Mouse (Mus musculus) myocyte (in vitro differentiated cells): ENCODE results near the gene G6pc3. TPM values are rescaled to one million over a fixed set of nuclear protein-coding genes. Genes with fewer than 3 reads are reported as not detected.

Source experiments
- H3K27me3 ChIP-seq: one replicate; pipeline ENCODE4 v1.6.1; 2011; ENCODE audit not compliant: control insufficient read depth, insufficient read depth, insufficient read length
- H3K36me3 ChIP-seq: one replicate; pipeline ENCODE4 v1.6.1; 2011; ENCODE audit not compliant: control insufficient read depth, insufficient read depth
- H3K4me2 ChIP-seq: one replicate; pipeline ENCODE4 v1.6.1; 2011; ENCODE audit warnings: low read depth, control low read depth
- H3K4me3 ChIP-seq: one replicate; pipeline ENCODE4 v1.5.1; 2011; ENCODE audit warnings: mild to moderate bottlenecking, control low read depth, moderate library complexity
- H3K79me2 ChIP-seq: one replicate; pipeline ENCODE4 v1.6.1; 2011; ENCODE audit not compliant: control insufficient read depth, insufficient read depth
- H3ac ChIP-seq: one replicate; pipeline ENCODE4 v1.6.1; 2011; ENCODE audit not compliant: control insufficient read depth, insufficient read length
- CEBPB ChIP-seq: IDR thresholded peaks from 2 replicates; pipeline ENCODE4 v1.6.1; 2011; ENCODE audit warnings: mild to moderate bottlenecking, moderate library complexity; ENCODE audit not compliant: poor library complexity, insufficient read depth, severe bottlenecking
- E2F4 ChIP-seq: IDR thresholded peaks from one replicate; pipeline ENCODE4 v1.6.1; 2011; ENCODE audit warnings: mild to moderate bottlenecking, control low read depth, moderate library complexity; ENCODE audit not compliant: insufficient read depth
- MAX ChIP-seq: IDR thresholded peaks from one replicate; pipeline ENCODE4 v1.6.1; 2011; ENCODE audit warnings: low read depth, mild to moderate bottlenecking, control low read depth
- MYOD1 ChIP-seq, 3 experiments: IDR thresholded peaks; one replicate each; pipeline ENCODE4 v1.6.1; 2011; ENCODE audit warnings: control low read depth in 2 of 3, low read depth in 2 of 3, mild to moderate bottlenecking in 2 of 3, moderate library complexity in 1 of 3; ENCODE audit not compliant: insufficient read length in 2 of 3, control insufficient read depth in 1 of 3
- MYOG ChIP-seq, 3 experiments: IDR thresholded peaks; one replicate each; pipeline ENCODE4 v1.6.1; 2011; ENCODE audit warnings: control low read depth in 2 of 3, low read depth in 2 of 3, mild to moderate bottlenecking in 2 of 3; ENCODE audit not compliant: insufficient read length in 2 of 3, control insufficient read depth in 1 of 3, insufficient read depth in 1 of 3
- POLR2A ChIP-seq: IDR thresholded peaks from one replicate; pipeline ENCODE4 v1.6.1; 2011; ENCODE audit warnings: low read depth, mild to moderate bottlenecking, control low read depth, moderate library complexity; ENCODE audit not compliant: insufficient read length
- POLR2AphosphoS2 ChIP-seq: IDR thresholded peaks from one replicate; pipeline ENCODE4 v1.6.1; 2011; ENCODE audit warnings: low read depth, control low read depth; ENCODE audit not compliant: insufficient read length
- REST ChIP-seq: IDR thresholded peaks from one replicate; pipeline ENCODE4 v1.6.1; 2011; ENCODE audit warnings: mild to moderate bottlenecking, control low read depth, moderate library complexity; ENCODE audit not compliant: insufficient read depth, insufficient read length
- SRF ChIP-seq: IDR thresholded peaks from one replicate; pipeline ENCODE4 v1.6.1; 2011; ENCODE audit warnings: low read depth; ENCODE audit not compliant: control insufficient read depth, insufficient read length
- TCF12 ChIP-seq: IDR thresholded peaks from one replicate; pipeline ENCODE4 v1.6.1; 2011; ENCODE audit warnings: mild to moderate bottlenecking, control low read depth; ENCODE audit not compliant: poor library complexity, insufficient read depth, severe bottlenecking
- TCF3 ChIP-seq: IDR thresholded peaks from one replicate; pipeline ENCODE4 v1.6.1; 2011; ENCODE audit warnings: low read depth, control low read depth; ENCODE audit not compliant: insufficient read length
- USF1 ChIP-seq: IDR thresholded peaks from one replicate; pipeline ENCODE4 v1.6.1; 2011; ENCODE audit warnings: low read depth, mild to moderate bottlenecking, control low read depth, moderate library complexity
- polyA plus RNA-seq: library from polyadenylated mRNA; unstranded; fragments of >200 nt; fragmentation: generic; extraction: Trizol; gene quantifications from one replicate; pipeline ENCODE4 v1.2.1, GENCODE M21; 2012; ENCODE audit warnings: missing spikeins

The G6pc3 gene
- polyA plus RNA-seq, 1 experiment, result 58.1 TPM

DNA sequence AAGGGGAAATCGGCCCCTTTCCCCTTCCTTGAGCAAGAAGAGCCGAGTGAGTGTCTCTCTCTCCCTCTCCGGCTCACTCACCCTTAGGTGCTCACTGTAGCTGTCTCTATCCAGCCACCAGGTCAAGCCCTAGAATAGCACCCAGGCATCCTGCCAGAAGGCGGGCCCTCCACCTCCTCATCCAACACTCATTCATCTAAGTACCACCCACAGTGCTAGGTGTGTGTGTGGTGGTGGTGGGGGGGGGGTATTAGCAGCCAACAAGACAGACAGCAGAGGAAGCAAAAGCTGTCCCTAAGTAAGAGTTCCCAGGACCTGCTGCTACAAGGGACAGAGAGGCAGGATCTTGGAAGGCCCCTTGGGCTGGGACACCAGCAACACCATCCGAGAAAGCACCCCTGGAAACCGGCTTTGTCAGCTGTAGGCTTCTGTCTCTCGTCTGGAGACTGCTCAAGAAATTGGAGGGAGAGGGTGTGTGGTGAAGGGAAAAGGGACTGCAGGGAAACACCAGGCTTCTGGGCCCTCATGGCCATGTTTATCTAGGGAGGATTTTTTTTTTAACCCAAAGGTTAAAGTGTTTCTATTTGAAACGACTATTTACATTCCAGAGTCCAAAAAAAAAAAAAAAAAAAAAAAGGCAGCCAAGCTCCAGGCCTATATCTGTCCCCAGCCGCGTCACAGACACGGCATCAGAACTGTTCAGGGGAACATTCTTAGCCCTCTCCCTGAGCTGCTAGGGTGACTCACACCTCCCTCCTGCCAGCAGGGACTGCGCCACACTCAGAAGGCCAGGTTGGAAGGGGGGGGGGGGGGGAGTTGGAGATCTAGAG, 26.9 kb downstream of the G6pc3 start:
- H3K4me3 ChIP-seq, result peak overlapping the region; percentile 29
- H3K4me2 ChIP-seq, result peak overlapping the region; percentile 97
- TF ChIP-seq MYOG (IDR thresholded peaks at IDR 0.05; ENCODE audit: control insufficient read depth in 1 of 3, insufficient read depth in 1 of 3, insufficient read length in 2 of 3, low read depth in 2 of 3) (no peak), TCF12 (no peak), MYOD1 (IDR thresholded peaks at IDR 0.05; ENCODE audit: control insufficient read depth in 1 of 3, insufficient read length in 2 of 3, low read depth in 2 of 3) (peak in 1 of 3 experiments; percentile 11), REST (no peak)
- H3K79me2 ChIP-seq, result peaks cover 63% of the 10 kb centered on the region
- no peaks in the 10 kb centered on the region for H3K36me3 ChIP-seq
- H3ac ChIP-seq, result no peak overlapping the region
- no peaks in the 10 kb centered on the region for H3K27me3 ChIP-seq

- peak overlapping the region; percentile 97 for H3K4me2 ChIP-seq
- H3ac ChIP-seq, result no peak overlapping the region
- H3K27me3 ChIP-seq, result no peaks in the 10 kb centered on the region
- peaks cover 57% of the 10 kb centered on the region for H3K79me2 ChIP-seq
- no peak for TF ChIP-seq MAX
- TF ChIP-seq TCF3, result no peak
- TF ChIP-seq USF1, result no peak
- no peak for TF ChIP-seq TCF12
- TF ChIP-seq POLR2A, result no peak
- TF ChIP-seq CEBPB, result no peak
- H3K4me3 ChIP-seq, result peak overlapping the region; percentile 29
- H3K36me3 ChIP-seq, result no peaks in the 10 kb centered on the region
Measured at GRCm38 (mm10) chr11:102216886-102217240, 27.4 kb downstream of the G6pc3 start.

DNA sequence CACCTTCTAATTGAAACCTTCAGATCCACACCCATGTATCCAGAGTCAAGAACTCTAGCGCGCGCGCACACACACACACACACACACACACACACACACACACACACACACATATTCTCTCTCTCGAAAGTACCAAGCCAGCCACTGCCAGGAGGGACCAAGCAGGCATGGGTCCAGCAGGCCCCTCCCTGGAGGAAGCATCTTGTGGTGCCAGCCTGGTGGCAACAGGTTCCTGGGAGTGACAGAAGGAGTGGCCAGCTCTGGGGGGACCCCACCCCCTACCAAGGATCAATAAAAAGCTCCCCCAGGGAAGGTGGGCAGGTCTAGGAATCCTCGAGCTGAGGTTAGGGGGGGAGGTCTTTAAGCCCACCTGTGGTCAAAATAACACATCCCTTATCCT, 28.0 kb downstream of the G6pc3 start:
- peak overlapping the region; percentile 10 for H3ac ChIP-seq
- H3K36me3 ChIP-seq, result no peaks in the 10 kb centered on the region
- H3K27me3 ChIP-seq, result no peaks in the 10 kb centered on the region
- peak overlapping the region; percentile 29 for H3K4me3 ChIP-seq
- peaks cover 52% of the 10 kb centered on the region for H3K79me2 ChIP-seq
- no peak for TF ChIP-seq MAX
- TF ChIP-seq MYOG (IDR thresholded peaks at IDR 0.05; ENCODE audit: control insufficient read depth in 1 of 3, insufficient read depth in 1 of 3, insufficient read length in 2 of 3, low read depth in 2 of 3), result peak in 1 of 3 experiments; percentile 29
- TF ChIP-seq TCF3, result no peak
- TF ChIP-seq CEBPB, result no peak
- no peak for TF ChIP-seq REST
- H3K4me2 ChIP-seq, result peak overlapping the region; percentile 97

DNA sequence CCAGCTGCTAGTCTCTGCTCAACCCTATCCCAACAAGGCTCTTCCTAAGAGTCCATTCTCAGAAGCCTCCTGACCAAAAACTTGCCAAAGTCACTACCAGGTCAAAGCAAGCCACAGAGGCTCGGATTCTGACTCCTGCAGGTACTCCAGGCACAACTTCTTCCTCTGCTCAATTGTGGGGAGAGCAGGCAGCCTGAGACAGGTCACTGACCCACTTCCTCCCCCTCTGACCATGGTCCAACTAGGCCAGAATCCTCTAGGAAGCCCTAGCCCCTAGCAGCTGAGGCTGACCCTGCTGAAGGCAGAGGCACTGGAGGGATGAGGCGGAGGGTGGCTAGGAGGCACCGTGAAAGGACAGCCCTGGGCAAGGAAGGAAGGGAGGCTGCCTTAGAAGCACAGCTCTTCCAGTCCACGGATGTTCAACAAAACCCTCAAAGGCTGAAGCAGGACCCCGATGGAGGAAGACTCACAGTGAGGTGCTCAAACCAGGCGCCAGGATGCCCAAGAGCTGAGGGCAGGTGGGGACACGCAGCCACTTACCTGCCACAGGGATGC, 28.5 kb downstream of the G6pc3 start:
- H3K4me2 ChIP-seq, result peak overlapping the region; percentile 97
- TF ChIP-seq MYOG (IDR thresholded peaks at IDR 0.05; ENCODE audit: control insufficient read depth in 1 of 3, insufficient read depth in 1 of 3, insufficient read length in 2 of 3, low read depth in 2 of 3), result peak in 2 of 3 experiments; percentile 8 to 17
- TF ChIP-seq USF1, result no peak
- no peak for TF ChIP-seq POLR2AphosphoS2
- no peak for TF ChIP-seq CEBPB
- no peaks in the 10 kb centered on the region for H3K27me3 ChIP-seq
- peak overlapping the region; percentile 29 for H3K4me3 ChIP-seq
- H3ac ChIP-seq, result peak overlapping the region; percentile 10
- H3K36me3 ChIP-seq, result no peaks in the 10 kb centered on the region
- H3K79me2 ChIP-seq, result peaks cover 46% of the 10 kb centered on the region

- Histone ChIP-seq H3K4me3 (peak overlapping the region; percentile 29), H3ac (peak overlapping the region; percentile 10)
- TF ChIP-seq TCF3 (peak; percentile 12), POLR2A (peak; percentile 92), MAX (no peak), MYOD1 (IDR thresholded peaks at IDR 0.05; ENCODE audit: control insufficient read depth in 1 of 3, insufficient read length in 2 of 3, low read depth in 2 of 3) (peak in 2 of 3 experiments; percentile 71 to 84), CEBPB (no peak), REST (no peak), POLR2AphosphoS2 (peak; percentile 76), SRF (no peak), USF1 (no peak), TCF12 (peak; percentile 58), MYOG (IDR thresholded peaks at IDR 0.05; ENCODE audit: control insufficient read depth in 1 of 3, insufficient read depth in 1 of 3, insufficient read length in 2 of 3, low read depth in 2 of 3) (peak; percentile 58 to 88 (median 70)), E2F4 (no peak)
Measured at GRCm38 (mm10) chr11:102218783-102219182, 29.4 kb downstream of the G6pc3 start.

More at GRCm38 (mm10) chr11:102218783-102219182, 29.4 kb downstream of the G6pc3 start:
- Histone ChIP-seq H3K36me3 (no peaks in the 10 kb centered on the region), H3K79me2 (peaks cover 38% of the 10 kb centered on the region), H3K27me3 (no peaks in the 10 kb centered on the region), H3K4me2 (peak overlapping the region; percentile 97)
